Mouse (Mus musculus) limb, embryonic 14.5 days (tissue): Measurements from ENCODE around the gene 1520401A03Rik. TPM values are rescaled to one million over a fixed set of nuclear protein-coding genes. Genes with fewer than 3 reads are reported as not detected.

Experiments
- ATAC-seq: fragments of 200-750 bp; cut with Nextera tagmentation; 2 replicates; pipeline ENCODE4 v1.8.0; 2017; ENCODE audit warnings: low read depth, moderate number of reproducible peaks, moderate TSS enrichment; ENCODE audit not compliant: low FRiP score
- DNase-seq: peaks from one replicate; pipeline ENCODE4 v3.0.0-alpha.2; 2015; ENCODE audit warnings: low spot score
- H3K27ac ChIP-seq: fragments of 300-500 bp; sonication (generic); replicated peaks from 2 replicates; pipeline ENCODE4 v1.5.1; 2014; ENCODE audit warnings: low read depth, mild to moderate bottlenecking, low read length, moderate library complexity, mixed read lengths
- H3K27me3 ChIP-seq: fragments of 300-500 bp; sonication (generic); 2 replicates; pipeline ENCODE4 v1.6.1; 2014; ENCODE audit warnings: low read length, mixed read lengths; ENCODE audit not compliant: control insufficient read depth, insufficient read depth
- H3K36me3 ChIP-seq: fragments of 300-500 bp; sonication (generic); 2 replicates; pipeline ENCODE4 v1.6.1; 2014; ENCODE audit warnings: mild to moderate bottlenecking, low read length, moderate library complexity, mixed read lengths; ENCODE audit not compliant: control insufficient read depth, insufficient read depth
- H3K4me1 ChIP-seq: fragments of 300-500 bp; sonication (generic); 2 replicates; pipeline ENCODE4 v1.6.1; 2014; ENCODE audit warnings: antibody characterized with exemption, low read length, mixed read lengths; ENCODE audit not compliant: control insufficient read depth, insufficient read depth
- H3K4me2 ChIP-seq: fragments of 300-500 bp; sonication (generic); replicated peaks from 2 replicates; pipeline ENCODE4 v1.6.1; 2014; ENCODE audit warnings: low read depth, mild to moderate bottlenecking, low read length, moderate library complexity; ENCODE audit not compliant: severe bottlenecking
- H3K4me3 ChIP-seq: fragments of 300-500 bp; sonication (generic); replicated peaks from 2 replicates; pipeline ENCODE4 v1.5.1; 2014; ENCODE audit warnings: low read length
- H3K9ac ChIP-seq: fragments of 300-500 bp; sonication (generic); 2 replicates; pipeline ENCODE4 v1.6.1; 2014; ENCODE audit warnings: mild to moderate bottlenecking, low read depth, low read length, moderate library complexity; ENCODE audit not compliant: severe bottlenecking
- H3K9me3 ChIP-seq: fragments of 300-500 bp; sonication (generic); 2 replicates; pipeline ENCODE4 v1.6.1; 2016; ENCODE audit warnings: low read length; ENCODE audit not compliant: control insufficient read depth
- POLR2A ChIP-seq: fragments of 200-500 bp; IDR thresholded peaks from 2 replicates; pipeline ENCODE4 v1.8.0; 2012; ENCODE audit warnings: inconsistent platforms, mild to moderate bottlenecking, moderate library complexity, borderline replicate concordance; ENCODE audit not compliant: insufficient read depth, insufficient read length; ENCODE audit errors: extremely low read depth
- WGBS: fragments of 180-500 bp; shearing (Covaris S2); extraction: QIAGEN DNeasy Blood & Tissue Kit; methylation state at CpG from one replicate; pipeline ENCODE4 v1.1.7; 2014; 5-methylcytosine and 5-hydroxymethylcytosine counted together
- polyA plus RNA-seq, 2 experiments: library from polyadenylated mRNA; depleted of rRNA in 1 of 2; stranded (reverse) in 1 of 2; unstranded in 1 of 2; fragments of >200 nt; fragmentation: Nextera tagmentation in 1 of 2; extraction: Ambion mirVana in 1 of 2; gene quantifications; 2 replicates each; pipeline versions ENCODE4 v1.2.1 to v1.2.3; 2012 to 2014

The 1520401A03Rik gene
- polyA plus RNA-seq, 2 experiments = 1.6 to 4.6 TPM

DNA sequence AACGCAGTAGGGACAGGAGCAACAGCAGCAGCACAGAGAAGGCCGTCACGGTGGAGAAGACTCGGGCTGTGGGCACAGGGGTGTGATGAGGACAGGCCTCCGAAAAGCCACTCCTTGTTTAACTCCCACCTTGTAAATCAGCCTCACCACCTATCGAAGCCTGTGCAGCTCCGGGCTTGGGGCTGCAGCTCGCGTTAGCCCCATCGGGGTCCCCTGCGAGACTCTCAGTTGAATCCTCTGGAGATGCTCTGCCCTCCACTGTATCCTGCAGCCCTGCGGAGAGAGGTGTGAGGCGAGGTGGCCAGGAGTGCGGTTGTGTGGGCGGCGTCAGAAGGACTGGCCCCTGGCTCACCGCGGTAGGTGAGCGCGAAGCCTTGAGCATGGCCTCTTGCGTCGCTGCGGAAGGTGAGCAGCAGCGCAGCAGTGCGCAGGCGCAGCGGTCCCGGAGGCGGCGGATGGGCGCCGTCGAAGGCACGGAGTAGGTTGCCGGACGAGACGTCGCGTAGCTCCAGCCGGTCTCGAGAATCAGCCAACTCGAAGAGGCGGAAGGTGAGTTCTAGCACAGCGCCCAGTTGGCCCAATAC, 19.7 kb upstream of the 1520401A03Rik start:
- H3K27me3 ChIP-seq = peaks cover 83% of the 10 kb centered on the region
- WGBS = 11% methylated on average over 44 of the region's 44 CpGs

DNA sequence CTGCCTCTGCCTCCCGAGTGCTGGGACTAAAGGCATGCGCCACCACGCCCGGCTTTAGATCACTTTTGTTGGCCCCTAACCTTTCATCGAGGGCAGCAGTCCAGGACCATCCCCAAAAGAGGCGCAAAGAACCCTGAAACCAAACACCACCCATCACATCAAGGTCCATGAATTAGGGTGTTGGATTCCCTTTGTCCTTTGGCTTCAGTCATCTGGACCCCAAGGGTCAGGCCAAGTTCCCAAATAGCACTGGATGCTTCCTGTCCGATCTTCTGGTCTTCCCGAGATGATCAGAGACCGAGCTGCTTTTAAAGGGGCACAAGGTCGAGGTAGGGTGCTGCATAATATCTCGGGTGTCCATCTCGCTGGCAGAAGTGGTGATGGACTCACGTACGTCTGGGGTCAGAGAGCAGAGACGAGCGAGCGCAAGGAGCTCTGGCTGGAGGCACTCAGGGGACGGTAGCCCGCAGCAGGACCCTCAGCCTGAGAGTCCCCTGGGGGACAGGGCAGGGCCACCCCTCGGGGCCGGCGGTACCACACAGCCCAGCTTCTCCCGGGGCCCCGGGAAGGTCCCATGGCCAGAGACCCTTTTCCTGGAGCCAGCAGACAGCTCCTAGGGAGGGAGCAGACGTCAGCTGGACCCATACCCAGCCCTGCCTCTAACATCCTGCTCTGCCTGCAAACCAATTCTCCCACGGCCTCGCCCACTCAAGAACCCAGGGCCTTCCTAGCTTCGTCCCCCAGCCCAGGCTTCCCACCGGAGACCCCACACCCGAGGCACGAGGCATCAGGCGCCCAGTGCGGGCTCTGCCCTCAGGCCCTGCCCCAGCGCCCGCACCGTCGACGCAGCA, 19.0 kb upstream of the 1520401A03Rik start:
- no peak for ATAC-seq
- H3K4me1 ChIP-seq = peaks cover 29% of the 10 kb centered on the region
- H3K27me3 ChIP-seq = peaks cover 78% of the 10 kb centered on the region
- no peaks in the 10 kb centered on the region for H3K36me3 ChIP-seq
- no peak for TF ChIP-seq POLR2A
- H3K4me2 ChIP-seq = peak overlapping the region; percentile 40; the same call in 1 of the 2 replicates
- H3K4me3 ChIP-seq = peak overlapping the region; percentile 32
- H3K9ac ChIP-seq = no peak overlapping the region
- H3K9me3 ChIP-seq = no peaks in the 10 kb centered on the region
- DNase-seq = no peak
- WGBS = 51% methylated on average over 38 of the region's 38 CpGs
- no peak overlapping the region for H3K27ac ChIP-seq

More for the DNA sequence above, 19.7 kb upstream of the 1520401A03Rik start:
- no peak for ATAC-seq
- peak overlapping the region; percentile 40 for H3K4me2 ChIP-seq
- TF ChIP-seq POLR2A = no peak
- no peaks in the 10 kb centered on the region for H3K36me3 ChIP-seq
- H3K9me3 ChIP-seq = no peaks in the 10 kb centered on the region
- H3K4me1 ChIP-seq = peaks cover 29% of the 10 kb centered on the region
- H3K9ac ChIP-seq = no peak overlapping the region
- no peak for DNase-seq
- H3K27ac ChIP-seq = no peak overlapping the region
- peak overlapping the region; percentile 32 for H3K4me3 ChIP-seq

- Histone ChIP-seq H3K36me3 (no peaks in the 10 kb centered on the region), H3K4me1 (peaks cover 21% of the 10 kb centered on the region), H3K9me3 (no peaks in the 10 kb centered on the region), H3K27ac (no peak within 1 kb of the TSS), H3K27me3 (peaks cover 69% of the 10 kb centered on the region), H3K9ac (peak within 1 kb of the TSS; percentile 66), H3K4me3 (peak within 1 kb of the TSS; percentile 62), H3K4me2 (peak within 1 kb of the TSS; percentile 98)
- ATAC-seq (peak; percentile 56), DNase-seq (no peak)
- no peak for TF ChIP-seq POLR2A
- WGBS = 11% methylated on average over 13 of the region's 13 CpGs
Observed at GRCm38 (mm10) chr17:23740598-23741021, 18.0 kb upstream of the 1520401A03Rik start, which contains the start of gene Paqr4. Paqr4 (minus strand) TSS chr17:23740867.

- Histone ChIP-seq H3K27me3 (peaks cover 65% of the 10 kb centered on the region), H3K27ac (no peak overlapping the region), H3K9ac (peak overlapping the region; percentile 66), H3K36me3 (no peaks in the 10 kb centered on the region), H3K4me3 (peak overlapping the region; percentile 62), H3K4me2 (peak overlapping the region; percentile 98), H3K4me1 (peaks cover 19% of the 10 kb centered on the region), H3K9me3 (no peaks in the 10 kb centered on the region)
- ATAC-seq = peak; percentile 88
- TF ChIP-seq POLR2A = 0 out of 2 replicates have a peak, but pooled peaks have one; percentile 31
- WGBS = under 1% methylated on average over 36 of the region's 46 CpGs
- DNase-seq = peak; percentile 87
Observed at GRCm38 (mm10) chr17:23740136-23740584, 17.6 kb upstream of the 1520401A03Rik start.

DNA sequence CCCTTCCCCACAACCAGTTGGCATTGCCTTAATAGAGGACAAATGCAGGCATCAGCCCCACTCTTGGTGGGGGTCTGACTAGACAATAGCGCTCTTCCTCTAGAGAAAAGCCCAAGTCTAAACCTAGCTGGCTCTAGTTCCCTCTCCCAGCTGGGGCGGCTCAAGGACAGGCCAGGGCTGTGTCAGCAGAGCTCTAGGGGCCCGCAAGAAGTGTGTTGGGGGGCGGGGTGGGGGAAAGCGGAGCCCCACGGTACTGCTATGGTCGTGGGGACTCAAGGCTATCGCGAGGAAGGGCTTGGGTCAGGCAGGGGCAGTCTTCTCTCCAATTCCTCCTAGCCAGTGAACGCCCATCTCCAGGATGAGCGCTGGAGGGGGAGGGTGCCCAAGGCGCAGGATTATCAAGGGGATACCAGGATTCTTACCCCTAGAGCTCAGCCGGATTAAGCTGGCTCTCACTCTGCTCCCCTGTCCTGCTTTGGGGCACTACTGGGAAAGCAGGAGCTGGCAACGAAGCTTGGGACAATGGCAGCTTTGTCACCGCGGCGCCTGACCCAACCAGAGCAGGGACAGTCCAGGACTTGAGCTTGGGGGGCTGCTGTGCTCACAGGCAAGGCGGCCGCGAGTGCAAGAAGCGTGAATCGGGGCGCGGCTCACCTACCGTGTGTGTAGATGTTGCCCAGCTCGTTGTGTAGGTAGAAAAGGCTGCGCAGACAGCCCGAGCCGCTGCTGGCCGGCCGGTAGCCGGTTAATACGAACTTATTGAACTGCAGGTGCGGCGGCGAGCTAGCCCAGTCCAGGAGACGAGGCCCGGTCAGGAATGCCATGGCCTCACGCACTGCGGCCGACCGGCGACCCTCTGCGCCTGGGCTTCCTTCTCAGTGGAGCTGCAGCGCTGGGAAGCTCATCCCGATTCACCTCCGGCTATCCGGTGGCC, 16.9 kb upstream of the 1520401A03Rik start:
- H3K27ac ChIP-seq = no peak overlapping the region
- H3K27me3 ChIP-seq = peaks cover 58% of the 10 kb centered on the region
- no peak for DNase-seq
- no peaks in the 10 kb centered on the region for H3K9me3 ChIP-seq
- peak overlapping the region; percentile 98 for H3K4me2 ChIP-seq
- peak overlapping the region; percentile 66 for H3K9ac ChIP-seq
- TF ChIP-seq POLR2A = no peak
- H3K4me3 ChIP-seq = peak overlapping the region; percentile 62
- ATAC-seq = peak; percentile 27; the same call in 1 of the 2 replicates
- peaks cover 19% of the 10 kb centered on the region for H3K4me1 ChIP-seq
- WGBS = 3% methylated on average over 35 of the region's 48 CpGs
- 0 out of 2 replicates have a peak, but pooled peaks cover 2% of the 10 kb centered on the region for H3K36me3 ChIP-seq
